8 mouse cellular contexts compared by ENCODE assay signal in the genomic region with DNA sequence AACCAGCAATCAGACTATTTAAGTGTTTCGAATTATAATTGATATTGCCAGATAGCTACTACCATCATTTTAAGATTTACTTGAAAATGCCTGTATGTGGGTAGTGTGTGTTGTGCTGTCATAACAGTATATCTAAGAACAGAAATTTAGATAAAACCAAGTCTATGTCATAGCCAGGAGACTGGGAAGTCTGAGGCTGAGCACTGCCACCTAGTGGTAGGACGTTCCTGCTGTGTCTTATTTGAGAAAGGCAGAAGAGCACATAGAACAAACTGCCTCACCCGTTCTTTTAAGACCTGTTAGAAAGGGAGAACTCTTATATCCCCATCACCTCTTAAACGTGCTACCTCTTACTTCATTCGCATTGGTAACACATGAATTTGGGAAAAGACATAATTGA.
DNase-seq lines count a peak whose midpoint lies in the region; ATAC-seq and TF ChIP-seq lines count a peak whose summit lies in the region.

No protein-coding gene starts in this region.

- no peak overlapping the region for H3K9ac ChIP-seq in forebrain, embryonic 13.5 days
- no peak overlapping the region for H3K9ac ChIP-seq in hindbrain, embryonic 11.5 days (ENCODE audit: low read depth, low read length)
- no peak overlapping the region for H3K9ac ChIP-seq in lung, embryonic 16.5 days (ENCODE audit: low read length)

- DNase-seq in G1E (ENCODE audit: low spot score), result peak; percentile 23
- peak; percentile 88 for DNase-seq in c-Kit-positive CD71-positive TER-119-positive erythroid progenitor cells, embryonic 14.5 days (ENCODE audit: low spot score)
- peak; percentile 89 for DNase-seq in hindbrain, embryonic 11.5 days (ENCODE audit: low spot score)
- DNase-seq in layer of hippocampus, adult 9-10 months (ENCODE audit: low spot score), result peak; percentile 83
- DNase-seq in ovary, postnatal 36 days (ENCODE audit: low spot score), result peak; percentile 61
- peak; percentile 90 for DNase-seq in thymus, postnatal 25 days

- H3K9me3 ChIP-seq in G1E (replicated peaks), result no peaks in the 10 kb centered on the region
- no peaks in the 10 kb centered on the region for H3K9me3 ChIP-seq in forebrain, embryonic 13.5 days (replicated peaks)
- no peaks in the 10 kb centered on the region for H3K9me3 ChIP-seq in hindbrain, embryonic 11.5 days (ENCODE audit: control insufficient read depth, low read length)
- H3K9me3 ChIP-seq in lung, embryonic 16.5 days (ENCODE audit: control insufficient read depth, low read length), result no peaks in the 10 kb centered on the region

- peaks cover 17% of the 10 kb centered on the region for H3K4me1 ChIP-seq in G1E (ENCODE audit: insufficient read depth, low read depth, low read length)
- peaks cover 3% of the 10 kb centered on the region for H3K4me1 ChIP-seq in forebrain, embryonic 13.5 days
- no peaks in the 10 kb centered on the region for H3K4me1 ChIP-seq in hindbrain, embryonic 11.5 days (replicated peaks; ENCODE audit: control insufficient read depth, insufficient read depth, low read length)
- H3K4me1 ChIP-seq in lung, embryonic 16.5 days (replicated peaks; ENCODE audit: control insufficient read depth, insufficient read depth, low read length), result no peaks in the 10 kb centered on the region; the same call in 1 of the 2 replicates

- peak; percentile 80 for TF ChIP-seq CTCF in G1E (IDR thresholded peaks at IDR 0.05; ENCODE audit: low read depth, low read length)

- H3K4me3 ChIP-seq in G1E (ENCODE audit: low read depth, low read length), result no peak overlapping the region
- H3K4me3 ChIP-seq in forebrain, embryonic 13.5 days, result no peak overlapping the region
- H3K4me3 ChIP-seq in hindbrain, embryonic 11.5 days (ENCODE audit: low read depth, low read length), result no peak overlapping the region
- H3K4me3 ChIP-seq in lung, embryonic 16.5 days (ENCODE audit: low read length), result no peak overlapping the region

- H3K36me3 ChIP-seq in G1E (replicated peaks), result peaks cover 10% of the 10 kb centered on the region
- H3K36me3 ChIP-seq in forebrain, embryonic 13.5 days (ENCODE audit: poor library complexity, severe bottlenecking), result no peaks in the 10 kb centered on the region
- H3K36me3 ChIP-seq in hindbrain, embryonic 11.5 days (ENCODE audit: control insufficient read depth, insufficient read depth, low read length), result no peaks in the 10 kb centered on the region
- H3K36me3 ChIP-seq in lung, embryonic 16.5 days (ENCODE audit: control insufficient read depth, insufficient read depth, low read length), result no peaks in the 10 kb centered on the region

- H3K27ac ChIP-seq in forebrain, embryonic 13.5 days, result no peak overlapping the region
- H3K27ac ChIP-seq in hindbrain, embryonic 11.5 days (ENCODE audit: low read depth, low read length), result no peak overlapping the region
- no peak overlapping the region for H3K27ac ChIP-seq in lung, embryonic 16.5 days (ENCODE audit: low read length)

- no peak overlapping the region for H3K4me2 ChIP-seq in forebrain, embryonic 13.5 days
- no peak overlapping the region for H3K4me2 ChIP-seq in hindbrain, embryonic 11.5 days (replicated peaks; ENCODE audit: low read depth, low read length)
- H3K4me2 ChIP-seq in lung, embryonic 16.5 days (ENCODE audit: low read depth, low read length), result no peak overlapping the region

- no peaks in the 10 kb centered on the region for H3K27me3 ChIP-seq in G1E (ENCODE audit: insufficient read depth, low read length)
- no peaks in the 10 kb centered on the region for H3K27me3 ChIP-seq in forebrain, embryonic 13.5 days
- no peaks in the 10 kb centered on the region for H3K27me3 ChIP-seq in hindbrain, embryonic 11.5 days (ENCODE audit: control insufficient read depth, insufficient read depth, low read length)
- no peaks in the 10 kb centered on the region for H3K27me3 ChIP-seq in lung, embryonic 16.5 days (ENCODE audit: control insufficient read depth, insufficient read depth, low read depth, low read length)

- WGBS in forebrain, embryonic 13.5 days, result 21% methylated on average over 5 of the region's 5 CpGs
- 17% methylated on average over 5 of the region's 5 CpGs for WGBS in hindbrain, embryonic 11.5 days
- 15% methylated on average over 5 of the region's 5 CpGs for whole genome bisulfite sequencing in lung, embryonic 16.5 days

- ATAC-seq in G1E (ENCODE audit: extremely low read depth, insufficient number of reproducible peaks, low FRiP score, poor library complexity, severe bottlenecking), result peak; percentile 75
- ATAC-seq in forebrain, embryonic 13.5 days, result peak; percentile 91
- ATAC-seq in hindbrain, embryonic 11.5 days (ENCODE audit: low FRiP score), result peak; percentile 78; the same call in 1 of the 2 replicates
- ATAC-seq in lung, embryonic 16.5 days (ENCODE audit: low read depth), result peak; percentile 67

Comparison
In these comparisons a context has a peak if more than half of its experiments do, and no peak if none do; other contexts are left out.
1. DNase-seq: peak in every context shown above with its lines; median percentile 90 in thymus, postnatal 25 days; 89 in hindbrain, embryonic 11.5 days; 88 in c-Kit-positive CD71-positive TER-119-positive erythroid progenitor cells, embryonic 14.5 days; 83 in layer of hippocampus, adult 9-10 months; 61 in ovary, postnatal 36 days; 23 in G1E.